Mouse (Mus musculus): ENCODE results near the gene Lin28b. TPM values are rescaled to one million over a fixed set of nuclear protein-coding genes. Genes with fewer than 3 reads are reported as not detected.

The Lin28b gene
- polyA plus RNA-seq, 1 experiment from 2014 or later: 15.6 TPM

- no peak for ATAC-seq (ENCODE audit: low FRiP score, low read depth)
- H3K4me3 ChIP-seq: no peak overlapping the region
Observed at GRCm38 (mm10) chr10:45345217-45345616, 141.0 kb downstream of the Lin28b start.

GRCm38 (mm10) chr10:45344381-45344780 is 141.8 kb downstream of the Lin28b start:
- Histone ChIP-seq H3K27me3 (no peaks in the 10 kb centered on the region), H3K9me3 (no peaks in the 10 kb centered on the region), H3K9ac (replicated peaks) (no peak overlapping the region), H3K4me3 (no peak overlapping the region), H3K27ac (replicated peaks) (no peak overlapping the region), H3K4me1 (no peaks in the 10 kb centered on the region), H3K36me3 (no peaks in the 10 kb centered on the region), H3K4me2 (replicated peaks) (no peak overlapping the region)
- 85% methylated on average over 4 of the region's 4 CpGs for WGBS
- ATAC-seq (ENCODE audit: low FRiP score, low read depth): no peak

More at GRCm38 (mm10) chr10:45345217-45345616, 141.0 kb downstream of the Lin28b start:
- H3K27me3 ChIP-seq: no peaks in the 10 kb centered on the region
- no peak overlapping the region for H3K27ac ChIP-seq (replicated peaks)
- no peaks in the 10 kb centered on the region for H3K36me3 ChIP-seq
- no peak overlapping the region for H3K9ac ChIP-seq (replicated peaks)
- no peaks in the 10 kb centered on the region for H3K4me1 ChIP-seq
- H3K9me3 ChIP-seq: no peaks in the 10 kb centered on the region
- H3K4me2 ChIP-seq (replicated peaks): no peak overlapping the region
- 86% methylated on average over 9 of the region's 9 CpGs for WGBS

GRCm38 (mm10) chr10:45339106-45339505 is 147.1 kb downstream of the Lin28b start:
- ATAC-seq (ENCODE audit: low FRiP score, low read depth): no peak

DNA sequence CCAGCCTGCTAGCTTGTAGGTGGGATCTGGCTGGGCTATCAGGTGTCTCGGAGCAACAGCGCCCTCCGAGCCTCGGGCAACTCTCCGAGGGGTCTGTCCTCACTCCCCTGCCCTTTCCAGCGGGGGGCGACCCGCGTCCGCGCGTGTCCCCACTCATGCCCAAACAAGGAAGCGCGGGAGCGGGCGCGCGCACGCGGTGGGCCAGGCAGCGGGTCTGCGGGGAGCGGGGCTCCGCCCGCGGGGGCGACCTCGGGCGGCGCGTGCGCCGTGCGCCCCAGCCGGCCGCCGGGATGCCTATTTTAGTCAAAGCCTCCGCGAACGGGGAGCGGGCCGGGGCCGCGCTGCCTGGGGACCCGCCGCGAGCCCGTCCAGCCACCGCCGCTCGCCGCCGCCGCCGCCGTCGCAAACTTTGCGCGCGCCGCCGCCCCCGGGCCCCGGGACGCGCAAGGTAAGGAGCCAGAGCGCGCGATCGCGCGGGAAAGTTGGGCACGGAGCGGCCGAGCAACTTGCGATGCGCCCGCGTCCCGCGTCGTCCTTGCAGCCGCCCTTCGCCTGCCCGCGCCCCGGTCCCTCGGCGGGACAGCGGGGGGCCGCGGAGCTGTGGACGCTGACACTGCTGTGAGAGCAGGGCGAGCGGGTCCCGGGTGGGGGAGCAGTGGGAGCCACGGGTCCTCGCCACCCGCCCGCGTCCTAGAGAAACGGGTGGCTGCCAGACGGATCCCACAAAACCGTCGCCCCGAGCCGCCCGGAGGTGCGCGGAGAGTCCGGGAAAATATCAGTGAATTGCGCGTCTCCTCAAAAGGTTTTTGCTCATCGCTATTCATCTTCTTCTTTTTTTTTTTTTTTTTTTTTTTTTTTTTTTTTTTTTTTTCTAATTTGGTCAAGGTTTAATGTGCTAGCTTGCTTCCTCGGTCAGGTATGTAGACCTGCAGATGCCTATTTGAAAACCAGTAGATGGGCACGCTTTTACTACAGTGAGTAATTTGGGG is 150.5 kb downstream of the Lin28b start, which contains the start of gene Bves:
Gene Bves, plus strand, starts transcription at position 339 of the 989 bp plus-strand sequence.
- H3K4me1 ChIP-seq: 0 out of 2 replicates have a peak, but pooled peaks cover 3% of the 10 kb centered on the region
- H3K36me3 ChIP-seq: no peaks in the 10 kb centered on the region
- WGBS: 1% methylated on average over 93 of the region's 116 CpGs
- H3K27ac ChIP-seq (replicated peaks): no peak within 1 kb of the TSS
- H3K9ac ChIP-seq (replicated peaks): peak within 1 kb of the TSS; percentile 69
- peak; percentile 85 for ATAC-seq (ENCODE audit: low FRiP score, low read depth)
- H3K9me3 ChIP-seq: no peaks in the 10 kb centered on the region
- H3K4me3 ChIP-seq: peak within 1 kb of the TSS; percentile 72
- H3K4me2 ChIP-seq (replicated peaks): peak within 1 kb of the TSS; percentile 91
- H3K27me3 ChIP-seq: peaks cover 22% of the 10 kb centered on the region

More at GRCm38 (mm10) chr10:45339106-45339505, 147.1 kb downstream of the Lin28b start:
- Histone ChIP-seq H3K4me1 (0 out of 2 replicates have a peak, but pooled peaks cover 3% of the 10 kb centered on the region), H3K36me3 (no peaks in the 10 kb centered on the region), H3K27ac (replicated peaks) (no peak overlapping the region), H3K4me2 (replicated peaks) (no peak overlapping the region), H3K27me3 (peaks cover 21% of the 10 kb centered on the region), H3K9me3 (no peaks in the 10 kb centered on the region), H3K4me3 (no peak overlapping the region), H3K9ac (replicated peaks) (no peak overlapping the region)
- 81% methylated on average over 7 of the region's 7 CpGs for WGBS

DNA sequence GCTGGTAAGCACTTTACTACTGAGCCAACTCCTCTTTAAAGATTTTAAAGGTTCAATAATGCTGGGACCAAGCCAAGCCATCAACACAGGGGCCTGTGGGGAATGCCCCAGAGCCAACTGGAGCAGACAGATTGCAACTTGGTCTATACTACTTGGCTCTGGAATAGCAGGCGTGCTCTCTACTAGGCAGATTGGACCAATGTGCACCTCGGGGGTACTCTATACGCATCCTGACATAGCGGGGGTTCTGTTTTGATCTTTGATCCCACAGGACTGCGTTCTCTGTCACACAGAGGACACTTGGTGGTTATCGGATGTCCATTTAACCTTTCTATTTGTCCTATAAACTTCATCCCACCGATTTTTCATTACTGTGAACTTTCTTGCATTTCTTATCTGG is 151.3 kb downstream of the Lin28b start:
- peak overlapping the region; percentile 72 for H3K4me3 ChIP-seq
- no peak overlapping the region for H3K9ac ChIP-seq (replicated peaks)
- 0 out of 2 replicates have a peak, but pooled peaks cover 3% of the 10 kb centered on the region for H3K4me1 ChIP-seq
- WGBS: 24% methylated on average over 7 of the region's 7 CpGs
- H3K36me3 ChIP-seq: no peaks in the 10 kb centered on the region
- peak overlapping the region; percentile 91 for H3K4me2 ChIP-seq (replicated peaks)
- no peak overlapping the region for H3K27ac ChIP-seq (replicated peaks)
- H3K9me3 ChIP-seq: no peaks in the 10 kb centered on the region
- ATAC-seq (ENCODE audit: low FRiP score, low read depth): 0 out of 2 replicates have a peak, but pooled peaks have one; percentile 2
- H3K27me3 ChIP-seq: peaks cover 22% of the 10 kb centered on the region

DNA sequence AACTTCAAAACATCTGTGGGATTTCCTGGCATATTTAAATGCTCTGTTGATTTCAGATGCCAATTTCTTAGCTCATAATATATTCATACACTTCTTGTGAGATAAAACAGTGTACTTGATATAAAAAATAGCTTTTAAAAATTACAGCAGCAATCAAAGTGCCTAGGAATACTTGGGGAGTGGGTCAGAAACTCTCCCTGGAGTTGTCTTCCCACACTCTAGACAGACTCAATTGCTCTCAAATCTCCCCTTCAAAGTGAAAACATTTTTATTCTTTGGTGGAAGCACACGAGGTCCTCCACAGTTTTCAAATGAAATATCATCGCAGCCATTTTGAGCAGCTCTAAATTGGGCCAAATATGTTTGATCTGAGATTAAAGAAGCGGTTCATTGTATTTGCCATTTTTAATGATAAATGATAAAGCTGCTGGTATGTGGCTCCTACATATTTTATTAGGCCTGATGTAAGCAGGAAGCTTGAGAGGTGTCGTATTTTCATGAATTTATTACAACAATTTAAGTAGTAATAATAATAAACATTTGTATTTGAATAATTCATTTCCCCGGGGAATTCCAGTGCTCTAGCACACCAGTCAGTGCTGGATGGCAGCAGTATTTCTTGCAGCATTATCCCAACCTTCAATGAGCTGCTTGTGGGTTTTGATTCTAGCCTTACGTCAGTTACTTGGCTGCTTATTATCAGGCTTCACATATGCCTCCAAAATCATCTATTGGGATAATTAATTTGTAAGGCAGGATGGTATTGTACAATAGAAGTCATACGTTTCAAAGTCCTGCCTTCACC is 157.8 kb downstream of the Lin28b start:
- H3K27me3 ChIP-seq: no peaks in the 10 kb centered on the region; the same call in 1 of the 2 replicates
- 74% methylated on average over 7 of the region's 7 CpGs for WGBS
- H3K27ac ChIP-seq (replicated peaks): no peak overlapping the region
- no peaks in the 10 kb centered on the region for H3K36me3 ChIP-seq
- H3K4me1 ChIP-seq: no peaks in the 10 kb centered on the region; the same call in 1 of the 2 replicates
- H3K9ac ChIP-seq (replicated peaks): no peak overlapping the region
- H3K4me2 ChIP-seq (replicated peaks): no peak overlapping the region
- ATAC-seq (ENCODE audit: low FRiP score, low read depth): 0 out of 2 replicates have a peak, but pooled peaks have one; percentile 38
- H3K9me3 ChIP-seq: no peaks in the 10 kb centered on the region
- no peak overlapping the region for H3K4me3 ChIP-seq

Other genes starting within 250 kb of the Lin28b start
- gene Bves, start 150.6 kb downstream of the Lin28b start, polyA plus RNA-seq (2016; fragmentation: Nextera tagmentation; extraction: Ambion mirVana): 1.5 and 1.7 TPM in 2 replicates
- gene Hace1, start 91.4 kb upstream of the Lin28b start, polyA plus RNA-seq (2016; fragmentation: Nextera tagmentation; extraction: Ambion mirVana): 21.0 and 23.1 TPM in 2 replicates